Mouse (Mus musculus) hindbrain, embryonic 14.5 days (tissue): ENCODE data around the gene Plch2. TPM values are rescaled to one million over a fixed set of nuclear protein-coding genes. Genes with fewer than 3 reads are reported as not detected.
A peak's percentile ranks its signal among the peaks of the same experiment; 100 is the strongest.

Experiments
- ATAC-seq: fragments of 200-750 bp; cut with Nextera tagmentation; 2 replicates; pipeline ENCODE4 v1.8.0; 2017; ENCODE audit warnings: moderate number of reproducible peaks, mild to moderate bottlenecking, moderate TSS enrichment, moderate library complexity; ENCODE audit not compliant: low FRiP score
- DNase-seq: peaks from one replicate; pipeline ENCODE4 v3.0.0-alpha.2; 2015; ENCODE audit warnings: low spot score
- H3K27ac ChIP-seq: fragments of 300-500 bp; sonication (generic); 2 replicates; pipeline ENCODE4 v1.5.1; 2014; ENCODE audit warnings: mild to moderate bottlenecking, moderate library complexity
- H3K27me3 ChIP-seq: fragments of 300-500 bp; sonication (generic); 2 replicates; pipeline ENCODE4 v1.6.1; 2014; ENCODE audit warnings: mild to moderate bottlenecking, low read length, mixed read lengths; ENCODE audit not compliant: control insufficient read depth, insufficient read depth
- H3K36me3 ChIP-seq: fragments of 300-500 bp; sonication (generic); replicated peaks from 2 replicates; pipeline ENCODE4 v1.6.1; 2014; ENCODE audit not compliant: control insufficient read depth, insufficient read depth
- H3K4me1 ChIP-seq: fragments of 300-500 bp; sonication (generic); replicated peaks from 2 replicates; pipeline ENCODE4 v1.6.1; 2014; ENCODE audit warnings: antibody characterized with exemption, low read length, mixed read lengths; ENCODE audit not compliant: control insufficient read depth, insufficient read depth
- H3K4me2 ChIP-seq: fragments of 300-500 bp; sonication (generic); replicated peaks from 2 replicates; pipeline ENCODE4 v1.6.1; 2014; ENCODE audit warnings: mild to moderate bottlenecking, moderate library complexity
- H3K4me3 ChIP-seq: fragments of 300-500 bp; sonication (generic); replicated peaks from 2 replicates; pipeline ENCODE4 v1.5.1; 2014; ENCODE audit warnings: mild to moderate bottlenecking, low read length
- H3K9ac ChIP-seq: fragments of 300-500 bp; sonication (generic); 2 replicates; pipeline ENCODE4 v1.6.1; 2014
- H3K9me3 ChIP-seq: fragments of 300-500 bp; sonication (generic); 2 replicates; pipeline ENCODE4 v1.6.1; 2016; ENCODE audit warnings: low read length; ENCODE audit not compliant: control insufficient read depth
- WGBS: fragments of 180-500 bp; shearing (Covaris S2); extraction: QIAGEN DNeasy Blood & Tissue Kit; methylation state at CpG from one replicate; pipeline ENCODE4 v1.1.7; 2014; 5-methylcytosine and 5-hydroxymethylcytosine counted together
- polyA plus RNA-seq: library from polyadenylated mRNA; unstranded; fragments of >200 nt; fragmentation: Nextera tagmentation; extraction: Ambion mirVana; gene quantifications from 2 replicates; pipeline ENCODE4 v1.2.1, GENCODE M21; 2014

Plch2 gene
- polyA plus RNA-seq = 13.4 and 13.8 TPM in 2 replicates

GRCm38 (mm10) chr4:155056724-155057123 lies at the start of gene Plch2:
TSS of gene Plch2 (minus strand) at chr4:155056784.
- no peak within 1 kb of the TSS for H3K27ac ChIP-seq
- ATAC-seq (peak; percentile 28; the same call in 1 of the 2 replicates), DNase-seq (no peak)
- no peak within 1 kb of the TSS for H3K4me2 ChIP-seq
- no peak within 1 kb of the TSS for H3K4me3 ChIP-seq
- no peak within 1 kb of the TSS for H3K9ac ChIP-seq
- peaks cover 10% of the 10 kb centered on the region for H3K4me1 ChIP-seq
- H3K27me3 ChIP-seq = no peaks in the 10 kb centered on the region; the same call in 1 of the 2 replicates
- H3K9me3 ChIP-seq = no peaks in the 10 kb centered on the region
- no peaks in the 10 kb centered on the region for H3K36me3 ChIP-seq
- 50% methylated on average over 10 of the region's 10 CpGs for WGBS

- Histone ChIP-seq H3K27ac (no peak overlapping the region), H3K9ac (no peak overlapping the region), H3K9me3 (no peaks in the 10 kb centered on the region), H3K4me2 (no peak overlapping the region), H3K36me3 (no peaks in the 10 kb centered on the region), H3K4me3 (no peak overlapping the region), H3K4me1 (no peaks in the 10 kb centered on the region; the same call in 1 of the 2 replicates), H3K27me3 (no peaks in the 10 kb centered on the region)
- 75% methylated on average over 4 of the region's 4 CpGs for WGBS
- no peak for ATAC-seq
- no peak for DNase-seq
Measured at GRCm38 (mm10) chr4:155098572-155098971, 42.0 kb upstream of the Plch2 start.

GRCm38 (mm10) chr4:155097452-155097851 lies 40.9 kb upstream of the Plch2 start:
- 84% methylated on average over 6 of the region's 6 CpGs for WGBS
- Histone ChIP-seq H3K36me3 (no peaks in the 10 kb centered on the region), H3K27ac (no peak overlapping the region), H3K4me1 (no peaks in the 10 kb centered on the region; the same call in 1 of the 2 replicates), H3K27me3 (no peaks in the 10 kb centered on the region), H3K4me3 (no peak overlapping the region), H3K9ac (no peak overlapping the region), H3K4me2 (no peak overlapping the region), H3K9me3 (no peaks in the 10 kb centered on the region)
- ATAC-seq = no peak
- no peak for DNase-seq

- no peaks in the 10 kb centered on the region; the same call in 1 of the 2 replicates for H3K4me1 ChIP-seq
- WGBS = 88% methylated on average over 8 of the region's 8 CpGs
- no peak overlapping the region for H3K4me3 ChIP-seq
- H3K27me3 ChIP-seq = no peaks in the 10 kb centered on the region
- no peak for ATAC-seq
- no peak overlapping the region for H3K4me2 ChIP-seq
- no peak overlapping the region for H3K9ac ChIP-seq
- no peak overlapping the region for H3K27ac ChIP-seq
- no peaks in the 10 kb centered on the region for H3K9me3 ChIP-seq
- no peaks in the 10 kb centered on the region for H3K36me3 ChIP-seq
- DNase-seq = no peak
Measured at GRCm38 (mm10) chr4:155095967-155096366, 39.4 kb upstream of the Plch2 start.

- Histone ChIP-seq H3K9me3 (no peaks in the 10 kb centered on the region), H3K27ac (no peak overlapping the region), H3K4me2 (no peak overlapping the region), H3K4me3 (no peak overlapping the region), H3K9ac (0 out of 2 replicates have a peak overlapping the region, but pooled peaks have one; percentile 14), H3K36me3 (peaks cover 1% of the 10 kb centered on the region; the same call in 1 of the 2 replicates), H3K4me1 (no peaks in the 10 kb centered on the region; the same call in 1 of the 2 replicates), H3K27me3 (no peaks in the 10 kb centered on the region)
- WGBS = 26% methylated on average over 8 of the region's 8 CpGs
- peak; percentile 84 for ATAC-seq
- DNase-seq = peak; percentile 92
Measured at GRCm38 (mm10) chr4:155095238-155095900, 38.8 kb upstream of the Plch2 start.

GRCm38 (mm10) chr4:155094565-155094964 lies 38.0 kb upstream of the Plch2 start:
- Histone ChIP-seq H3K4me2 (no peak overlapping the region), H3K9ac (no peak overlapping the region), H3K27me3 (no peaks in the 10 kb centered on the region), H3K9me3 (no peaks in the 10 kb centered on the region), H3K4me1 (no peaks in the 10 kb centered on the region; the same call in 1 of the 2 replicates), H3K4me3 (no peak overlapping the region), H3K27ac (no peak overlapping the region), H3K36me3 (peaks cover 8% of the 10 kb centered on the region; the same call in 1 of the 2 replicates)
- WGBS = 69% methylated on average over 3 of the region's 3 CpGs
- DNase-seq (no peak), ATAC-seq (no peak; the same call in 1 of the 2 replicates)

GRCm38 (mm10) chr4:155093431-155094149 lies 37.0 kb upstream of the Plch2 start:
- H3K4me2 ChIP-seq = no peak overlapping the region
- H3K9me3 ChIP-seq = no peaks in the 10 kb centered on the region
- H3K9ac ChIP-seq = no peak overlapping the region
- H3K27ac ChIP-seq = no peak overlapping the region
- no peak overlapping the region for H3K4me3 ChIP-seq
- peaks cover 11% of the 10 kb centered on the region for H3K36me3 ChIP-seq
- WGBS = 85% methylated on average over 7 of the region's 7 CpGs
- ATAC-seq = no peak
- no peaks in the 10 kb centered on the region for H3K27me3 ChIP-seq
- no peak for DNase-seq
- no peaks in the 10 kb centered on the region; the same call in 1 of the 2 replicates for H3K4me1 ChIP-seq

GRCm38 (mm10) chr4:155092718-155093430 lies 36.3 kb upstream of the Plch2 start:
- no peak overlapping the region for H3K27ac ChIP-seq
- no peak overlapping the region for H3K4me2 ChIP-seq
- no peak overlapping the region for H3K4me3 ChIP-seq
- no peak for ATAC-seq
- no peak for DNase-seq
- H3K4me1 ChIP-seq = no peaks in the 10 kb centered on the region; the same call in 1 of the 2 replicates
- peaks cover 11% of the 10 kb centered on the region for H3K36me3 ChIP-seq
- no peaks in the 10 kb centered on the region for H3K9me3 ChIP-seq
- no peak overlapping the region for H3K9ac ChIP-seq
- H3K27me3 ChIP-seq = no peaks in the 10 kb centered on the region
- 95% methylated on average over 19 of the region's 19 CpGs for WGBS
